Comparison of ENCODE assay signal across 16 mouse cellular contexts in genomic region chr14:120390231-120390944, GRCm38 (mm10).
A peak's percentile ranks its signal among the peaks of the same experiment; 100 is the strongest.
DNase-seq lines count a peak whose midpoint lies in the region; ATAC-seq and TF ChIP-seq lines count a peak whose summit lies in the region.
"Had no signal": no experiment of that assay in that cellular context is flagged by ENCODE, and none has a peak within 500 bp of the region (broad histone marks: within the 10 kb centered on the region; RNA-seq: fewer than 3 reads in every experiment).

No protein-coding gene starts in this region.

- no peak for TF ChIP-seq POLR2A in ES-Bruce4 (IDR thresholded peaks at IDR 0.05; ENCODE audit: insufficient read depth, low read length)

- H3K9me3 ChIP-seq in heart, postnatal 0 days (replicated peaks; ENCODE audit: control insufficient read depth, low read length): no peaks in the 10 kb centered on the region
- no peaks in the 10 kb centered on the region for H3K9me3 ChIP-seq in heart, embryonic 10.5 days
- no peaks in the 10 kb centered on the region for H3K9me3 ChIP-seq in liver, postnatal 0 days (ENCODE audit: low read length)
- no peaks in the 10 kb centered on the region for H3K9me3 ChIP-seq in ES-Bruce4 (replicated peaks; ENCODE audit: control insufficient read depth, insufficient read depth, low read length, poor library complexity, severe bottlenecking)

- H3K4me1 ChIP-seq in heart, postnatal 0 days (ENCODE audit: control insufficient read depth, insufficient read depth): peaks cover 25% of the 10 kb centered on the region
- peaks cover 26% of the 10 kb centered on the region for H3K4me1 ChIP-seq in heart, embryonic 10.5 days
- H3K4me1 ChIP-seq in liver, postnatal 0 days (ENCODE audit: insufficient read depth): peaks cover 8% of the 10 kb centered on the region; the same call in 1 of the 2 replicates
- H3K4me1 ChIP-seq in ES-Bruce4 (ENCODE audit: control insufficient read depth, insufficient read depth, low read length): no peaks in the 10 kb centered on the region

- no peak overlapping the region for H3K27ac ChIP-seq in heart, postnatal 0 days (ENCODE audit: low read depth)
- no peak overlapping the region for H3K27ac ChIP-seq in heart, embryonic 10.5 days
- no peak overlapping the region for H3K27ac ChIP-seq in liver, postnatal 0 days (ENCODE audit: low read depth)
- H3K27ac ChIP-seq in ES-Bruce4 (ENCODE audit: insufficient read depth, low read length): no peak overlapping the region

- peak; percentile 23; the same call in 1 of the 2 replicates for TF ChIP-seq CTCF in heart, postnatal 0 days (IDR thresholded peaks at IDR 0.05; ENCODE audit: low read depth)
- peak; percentile 45 for TF ChIP-seq CTCF in liver, postnatal 0 days (IDR thresholded peaks at IDR 0.05; ENCODE audit: low read depth)
- peak; percentile 55 for TF ChIP-seq CTCF in ES-Bruce4 (IDR thresholded peaks at IDR 0.05; ENCODE audit: low read depth, low read length)

- DNase-seq in heart, postnatal 0 days (ENCODE audit: low spot score): no peak
- no peak for DNase-seq in heart, embryonic 10.5 days (ENCODE audit: low spot score)
- no peak for DNase-seq in liver, postnatal 0 days
- DNase-seq in liver (no peak), ZHBTc4 (ENCODE audit: low read depth, low spot score) (peak; percentile 52)
- DNase-seq in cerebellum, postnatal 25 days: no peak
- no peak for DNase-seq in Muller cell, postnatal 12 days (ENCODE audit: inconsistent ontology term)
- DNase-seq: adrenal gland, adult 2 months; cerebellum, adult 18-20 months; embryo, embryonic 11 days; heart, postnatal 4 days; kidney, postnatal 10 days; layer of hippocampus, adult 9-11 months; right cerebral cortex, postnatal 25 days had no signal

- WGBS in heart, postnatal 0 days: 91% methylated on average over 10 of the region's 10 CpGs
- WGBS in heart, embryonic 10.5 days: 89% methylated on average over 10 of the region's 10 CpGs
- WGBS in liver, postnatal 0 days (ENCODE audit: insufficient replicate concordance): 80% methylated on average over 10 of the region's 10 CpGs

- no peak for TF ChIP-seq EP300 in heart, postnatal 0 days (IDR thresholded peaks at IDR 0.05; ENCODE audit: low read depth)
- TF ChIP-seq EP300 in liver, postnatal 0 days (IDR thresholded peaks at IDR 0.05; ENCODE audit: low read depth): no peak
- no peak for TF ChIP-seq EP300 in ES-Bruce4 (IDR thresholded peaks at IDR 0.05; ENCODE audit: insufficient read depth, low read depth, low read length)

- H3K4me3 ChIP-seq in heart, postnatal 0 days (ENCODE audit: low read depth, low read length): no peak overlapping the region
- no peak overlapping the region for H3K4me3 ChIP-seq in heart, embryonic 10.5 days
- no peak overlapping the region for H3K4me3 ChIP-seq in liver, postnatal 0 days (ENCODE audit: low read depth, low read length)
- no peak overlapping the region for H3K4me3 ChIP-seq in ES-Bruce4 (ENCODE audit: low read depth, low read length)

- ATAC-seq in heart, postnatal 0 days (ENCODE audit: insufficient read depth, low read depth): no peak
- ATAC-seq in liver, postnatal 0 days: no peak

- peaks cover 40% of the 10 kb centered on the region for H3K36me3 ChIP-seq in heart, postnatal 0 days (replicated peaks; ENCODE audit: control insufficient read depth, insufficient read depth, low read length)
- H3K36me3 ChIP-seq in heart, embryonic 10.5 days: peaks cover 40% of the 10 kb centered on the region
- peaks cover 25% of the 10 kb centered on the region for H3K36me3 ChIP-seq in liver, postnatal 0 days (replicated peaks; ENCODE audit: insufficient read depth, low read length)
- no peaks in the 10 kb centered on the region; the same call in 1 of the 2 replicates for H3K36me3 ChIP-seq in ES-Bruce4 (ENCODE audit: control insufficient read depth, insufficient read depth, low read length, poor library complexity, severe bottlenecking)

- H3K9ac ChIP-seq in heart, postnatal 0 days (replicated peaks; ENCODE audit: low read depth, low read length): no peak overlapping the region
- H3K9ac ChIP-seq in liver, postnatal 0 days (replicated peaks): no peak overlapping the region
- no peak overlapping the region for H3K9ac ChIP-seq in ES-Bruce4 (ENCODE audit: low read depth, poor library complexity, severe bottlenecking)

- no peak overlapping the region for H3K4me2 ChIP-seq in heart, postnatal 0 days (ENCODE audit: low read depth, low read length)
- no peak overlapping the region for H3K4me2 ChIP-seq in liver, postnatal 0 days (ENCODE audit: low read depth, low read length)
- H3K4me2 ChIP-seq: heart, embryonic 11.5 days had no signal

- no peaks in the 10 kb centered on the region for H3K27me3 ChIP-seq in heart, postnatal 0 days (ENCODE audit: control insufficient read depth, insufficient read depth, low read length)
- no peaks in the 10 kb centered on the region for H3K27me3 ChIP-seq in heart, embryonic 10.5 days (ENCODE audit: insufficient read depth, poor library complexity, severe bottlenecking)
- no peaks in the 10 kb centered on the region for H3K27me3 ChIP-seq in liver, postnatal 0 days (ENCODE audit: insufficient read depth, low read length)
- no peaks in the 10 kb centered on the region for H3K27me3 ChIP-seq in ES-Bruce4 (ENCODE audit: control insufficient read depth, insufficient read depth, low read length, poor library complexity, severe bottlenecking)
